In genomic region chr5:72647418-72647907, GRCm38 (mm10) we compare ENCODE assay signal across 7 mouse cellular contexts. TPM values are rescaled to one million over a fixed set of nuclear protein-coding genes. Genes with fewer than 3 reads are reported as not detected.
DNase-seq lines count a peak whose midpoint lies in the region; ATAC-seq and TF ChIP-seq lines count a peak whose summit lies in the region.

Gene Nipal1 (plus strand): TSS chr5:72647795.

- peak; percentile 85 for DNase-seq in MEL (ENCODE audit: low read depth, low spot score)
- peak; percentile 23 to 44 for DNase-seq in adrenal gland, postnatal 4 days (ENCODE audit: low spot score in 2 of 2)
- peak; percentile 72 for DNase-seq in hindbrain, postnatal 0 days (ENCODE audit: low spot score)
- DNase-seq in liver, embryonic 13.5 days = peak; percentile 63
- peak; percentile 52 to 67 for DNase-seq in natural killer cell, adult 2 months (ENCODE audit: low spot score in 2 of 2)

- ATAC-seq in forebrain, embryonic 16.5 days = peak; percentile 96
- peak; percentile 95 for ATAC-seq in hindbrain, postnatal 0 days
- peak; percentile 86 for ATAC-seq in liver, embryonic 13.5 days (ENCODE audit: low read depth)
- peak; percentile 94 for ATAC-seq in stomach, embryonic 14.5 days (ENCODE audit: insufficient number of reproducible peaks, insufficient read depth, low FRiP score, low read depth)

- H3K79me2 ChIP-seq in MEL (ENCODE audit: control insufficient read depth, insufficient read depth, low read length, poor library complexity) = no peaks in the 10 kb centered on the region

- H3K27ac ChIP-seq in MEL (ENCODE audit: control insufficient read depth, low read depth, low read length) = no peak within 1 kb of the TSS
- no peak within 1 kb of the TSS for H3K27ac ChIP-seq in forebrain, embryonic 16.5 days (ENCODE audit: low read length)
- H3K27ac ChIP-seq in hindbrain, postnatal 0 days = no peak within 1 kb of the TSS
- H3K27ac ChIP-seq in liver, embryonic 13.5 days = no peak within 1 kb of the TSS
- no peak within 1 kb of the TSS for H3K27ac ChIP-seq in stomach, embryonic 14.5 days (ENCODE audit: low read length)

- peaks cover 0 to 3% of the 10 kb centered on the region in 2 experiments; a peak in 2 of 4 replicates for H3K4me1 ChIP-seq in MEL (ENCODE audit: control insufficient read depth in 1 of 2, insufficient read depth in 2 of 2, low read length in 2 of 2)
- H3K4me1 ChIP-seq in forebrain, embryonic 16.5 days (replicated peaks; ENCODE audit: control insufficient read depth, insufficient read depth, low read length) = peaks cover 13% of the 10 kb centered on the region
- H3K4me1 ChIP-seq in hindbrain, postnatal 0 days (ENCODE audit: insufficient read depth, low read length) = no peaks in the 10 kb centered on the region
- H3K4me1 ChIP-seq in liver, embryonic 13.5 days (replicated peaks) = peaks cover 16% of the 10 kb centered on the region
- H3K4me1 ChIP-seq in stomach, embryonic 14.5 days (ENCODE audit: control insufficient read depth, insufficient read depth, low read length) = no peaks in the 10 kb centered on the region

- no peak for TF ChIP-seq POLR2A in MEL (IDR thresholded peaks at IDR 0.05; ENCODE audit: control insufficient read depth in 1 of 2, insufficient read depth in 1 of 2, low read depth in 1 of 2, low read length in 2 of 2, poor library complexity in 1 of 2)

- no peaks in the 10 kb centered on the region; a peak in 1 of 4 replicates for H3K36me3 ChIP-seq in MEL (ENCODE audit: control insufficient read depth in 1 of 2, insufficient read depth in 2 of 2, low read length in 2 of 2)
- H3K36me3 ChIP-seq in forebrain, embryonic 16.5 days (ENCODE audit: control insufficient read depth, insufficient read depth) = no peaks in the 10 kb centered on the region
- H3K36me3 ChIP-seq in hindbrain, postnatal 0 days (ENCODE audit: insufficient read depth, low read length) = no peaks in the 10 kb centered on the region
- H3K36me3 ChIP-seq in liver, embryonic 13.5 days = no peaks in the 10 kb centered on the region
- no peaks in the 10 kb centered on the region for H3K36me3 ChIP-seq in stomach, embryonic 14.5 days (ENCODE audit: control insufficient read depth, insufficient read depth, low read length)

- no peak for TF ChIP-seq RAD21 in MEL (IDR thresholded peaks at IDR 0.05; ENCODE audit: low read depth, low read length)

- peak within 1 kb of the TSS; percentile 97 for H3K4me2 ChIP-seq in forebrain, embryonic 16.5 days (ENCODE audit: low read length)
- peak within 1 kb of the TSS; percentile 86 for H3K4me2 ChIP-seq in hindbrain, postnatal 0 days (ENCODE audit: low read depth, low read length)
- peak within 1 kb of the TSS; percentile 80 for H3K4me2 ChIP-seq in liver, embryonic 13.5 days
- peak within 1 kb of the TSS; percentile 91 for H3K4me2 ChIP-seq in stomach, embryonic 14.5 days (replicated peaks; ENCODE audit: low read depth, low read length)

- 1% methylated on average over 25 of the region's 25 CpGs for WGBS in forebrain, embryonic 16.5 days
- WGBS in hindbrain, postnatal 0 days = under 1% methylated on average over 25 of the region's 25 CpGs
- under 1% methylated on average over 25 of the region's 25 CpGs for WGBS in liver, embryonic 13.5 days (ENCODE audit: insufficient replicate concordance)
- under 1% methylated on average over 25 of the region's 25 CpGs for WGBS in stomach, embryonic 14.5 days

- TF ChIP-seq EP300 in MEL (IDR thresholded peaks at IDR 0.05; ENCODE audit: low read depth in 1 of 2, low read length in 2 of 2) = no peak

- peak within 1 kb of the TSS; percentile 62 to 74 for H3K4me3 ChIP-seq in MEL (ENCODE audit: control insufficient read depth in 1 of 2, insufficient read depth in 1 of 2, low read depth in 2 of 2, low read length in 2 of 2)
- H3K4me3 ChIP-seq in forebrain, embryonic 16.5 days (replicated peaks; ENCODE audit: low read length) = peak within 1 kb of the TSS; percentile 54
- peak within 1 kb of the TSS; percentile 53 for H3K4me3 ChIP-seq in hindbrain, postnatal 0 days (ENCODE audit: low read length)
- H3K4me3 ChIP-seq in liver, embryonic 13.5 days (replicated peaks) = peak within 1 kb of the TSS; percentile 59
- H3K4me3 ChIP-seq in stomach, embryonic 14.5 days (ENCODE audit: low read depth, low read length) = peak within 1 kb of the TSS; percentile 40

- no peaks in the 10 kb centered on the region for H3K9me3 ChIP-seq in MEL (replicated peaks; ENCODE audit: insufficient read depth, low read length)
- no peaks in the 10 kb centered on the region for H3K9me3 ChIP-seq in forebrain, embryonic 16.5 days (ENCODE audit: control insufficient read depth, low read length)
- H3K9me3 ChIP-seq in hindbrain, postnatal 0 days (ENCODE audit: low read length) = no peaks in the 10 kb centered on the region; the same call in 1 of the 2 replicates
- no peaks in the 10 kb centered on the region for H3K9me3 ChIP-seq in liver, embryonic 13.5 days (replicated peaks)
- H3K9me3 ChIP-seq in stomach, embryonic 14.5 days (ENCODE audit: control insufficient read depth, low read depth, low read length) = no peaks in the 10 kb centered on the region

- TF ChIP-seq CTCF in MEL (IDR thresholded peaks at IDR 0.05 in 2 of 3, conservative IDR thresholded peaks at IDR 0.05 in 1 of 3; ENCODE audit: control insufficient read depth in 1 of 3, insufficient read depth in 1 of 3, low read depth in 2 of 3, low read length in 3 of 3, poor library complexity in 1 of 3, severe bottlenecking in 1 of 3) = no peak; a peak in 1 of 6 replicates
- peak; percentile 56 for TF ChIP-seq CTCF in hindbrain, postnatal 0 days (IDR thresholded peaks at IDR 0.05; ENCODE audit: low read depth)

- peaks cover under 1 to 17% of the 10 kb centered on the region in 2 experiments; a peak in 3 of 4 replicates for H3K27me3 ChIP-seq in MEL (ENCODE audit: control insufficient read depth in 1 of 2, insufficient read depth in 2 of 2, low read length in 2 of 2)
- H3K27me3 ChIP-seq in forebrain, embryonic 16.5 days (replicated peaks; ENCODE audit: control insufficient read depth, insufficient read depth, low read length) = peaks cover 18% of the 10 kb centered on the region
- no peaks in the 10 kb centered on the region for H3K27me3 ChIP-seq in hindbrain, postnatal 0 days (ENCODE audit: insufficient read depth, low read length)
- H3K27me3 ChIP-seq in liver, embryonic 13.5 days = peaks cover 34% of the 10 kb centered on the region
- 0 out of 2 replicates have a peak, but pooled peaks cover 5% of the 10 kb centered on the region for H3K27me3 ChIP-seq in stomach, embryonic 14.5 days (ENCODE audit: control insufficient read depth, insufficient read depth, low read length)

- peak within 1 kb of the TSS; percentile 49 for H3K9ac ChIP-seq in MEL (ENCODE audit: control insufficient read depth, low read depth, low read length, poor library complexity, severe bottlenecking)
- peak within 1 kb of the TSS; percentile 26; the same call in 1 of the 2 replicates for H3K9ac ChIP-seq in forebrain, embryonic 16.5 days (replicated peaks; ENCODE audit: low read depth, low read length)
- peak within 1 kb of the TSS; percentile 28; the same call in 1 of the 2 replicates for H3K9ac ChIP-seq in hindbrain, postnatal 0 days (replicated peaks; ENCODE audit: low read length)
- peak within 1 kb of the TSS; percentile 50 for H3K9ac ChIP-seq in liver, embryonic 13.5 days
- peak within 1 kb of the TSS; percentile 14; the same call in 1 of the 2 replicates for H3K9ac ChIP-seq in stomach, embryonic 14.5 days (replicated peaks; ENCODE audit: low read depth, low read length)

TF ChIP-seq in MEL, 35 proteins besides CTCF, POLR2A, EP300 and RAD21:
- no peak for TF ChIP-seq BHLHE40 (IDR thresholded peaks at IDR 0.05; ENCODE audit: borderline replicate concordance, low read depth, low read length)
- no peak for TF ChIP-seq SMC3 (IDR thresholded peaks at IDR 0.05; ENCODE audit: low read depth, low read length)
- no peak for TF ChIP-seq MAZ (IDR thresholded peaks at IDR 0.05; ENCODE audit: low read depth, low read length)
- TF ChIP-seq USF1 (IDR thresholded peaks at IDR 0.05; ENCODE audit: low read depth, low read length) = no peak
- TF ChIP-seq KAT2A (conservative IDR thresholded peaks at IDR 0.05; ENCODE audit: low read depth, low read length) = no peak
- no peak for TF ChIP-seq MAFK (IDR thresholded peaks at IDR 0.05; ENCODE audit: borderline replicate concordance, low read depth, low read length)
- TF ChIP-seq MXI1 (IDR thresholded peaks at IDR 0.05; ENCODE audit: low read depth, low read length) = no peak
- TF ChIP-seq SIN3A (IDR thresholded peaks at IDR 0.05; ENCODE audit: low read length) = no peak
- no peak for TF ChIP-seq MEF2A (IDR thresholded peaks at IDR 0.05; ENCODE audit: extremely low read depth, insufficient replicate concordance, low read depth, low read length, poor library complexity, severe bottlenecking)
- no peak for TF ChIP-seq MYB (IDR thresholded peaks at IDR 0.05; ENCODE audit: low read depth, low read length)
- TF ChIP-seq TAL1 (IDR thresholded peaks at IDR 0.05; ENCODE audit: low read length) = no peak
- TF ChIP-seq ELF1 (IDR thresholded peaks at IDR 0.05; ENCODE audit: low read depth, low read length) = no peak
- no peak for TF ChIP-seq POLR2AphosphoS5 (IDR thresholded peaks at IDR 0.05; ENCODE audit: borderline replicate concordance, low read depth, low read length)
- no peak for TF ChIP-seq ZKSCAN1 (IDR thresholded peaks at IDR 0.05; ENCODE audit: low read depth, low read length)
- no peak for TF ChIP-seq CHD1 (IDR thresholded peaks at IDR 0.05; ENCODE audit: low read depth, low read length)
- TF ChIP-seq POLR2AphosphoS2 (IDR thresholded peaks at IDR 0.05; ENCODE audit: low read length) = no peak
- TF ChIP-seq ZMIZ1 (IDR thresholded peaks at IDR 0.05; ENCODE audit: low read depth, low read length) = no peak
- no peak for TF ChIP-seq GATA1 (IDR thresholded peaks at IDR 0.05; ENCODE audit: low read depth, low read length)
TF ChIP-seq in MEL: peak in this region for 0.

RNA-seq across cellular contexts. Expression of gene Nipal1, which starts in this region (rescaled TPM):
- total RNA-seq in MEL (2012; rRNA removed) = 0.13 TPM in 1 of 2 replicates, not detected in the other
- polyA plus RNA-seq in MEL (2012; ENCODE audit: insufficient read depth in 1 of 2, insufficient read length in 2 of 2, low read depth in 1 of 2, low replicate concordance in 2 of 2, missing spikeins in 1 of 2) = under 1 TPM in 1 of 2 experiments, not detected in 1; 0.35 TPM
- 1 to 10 TPM; 3.9 to 6.7 TPM for total RNA-seq in adrenal gland, postnatal 4 days (2021)
- polyA plus RNA-seq in forebrain, embryonic 16.5 days (2015; fragmentation: Nextera tagmentation; extraction: Ambion mirVana) = 0.20 TPM in 1 of 2 replicates, not detected in the other
- 0.07 and 0.31 TPM in 2 replicates for total RNA-seq in hindbrain, postnatal 0 days (2014; rRNA removed)
- polyA plus RNA-seq in hindbrain, postnatal 0 days (2015; fragmentation: Nextera tagmentation; extraction: Ambion mirVana) = 0.60 and 1.3 TPM in 2 replicates
- 6.4 and 7.1 TPM in 2 replicates for polyA plus RNA-seq in liver, embryonic 13.5 days (2015; fragmentation: Nextera tagmentation; extraction: Ambion mirVana)
- polyA plus RNA-seq in stomach, embryonic 14.5 days (2014; fragmentation: Nextera tagmentation; extraction: Ambion mirVana) = 3.5 and 5.1 TPM in 2 replicates

Comparison
In these comparisons a context has a peak if more than half of its experiments do, and no peak if none do; other contexts are left out.
1. Peak in DNase-seq, H3K4me3 ChIP-seq and H3K9ac ChIP-seq in MEL; RNA of the gene not detected or under 1 TPM.
2. Peak in ATAC-seq, H3K4me3 ChIP-seq, H3K9ac ChIP-seq and H3K4me2 ChIP-seq in forebrain, embryonic 16.5 days; RNA of the gene not detected or under 1 TPM.
3. DNase-seq: peak in every context shown above with its lines; median percentile 85 in MEL; 72 in hindbrain, postnatal 0 days; 63 in liver, embryonic 13.5 days; 60 in natural killer cell, adult 2 months; 34 in adrenal gland, postnatal 4 days.